Mouse (Mus musculus) hindbrain, embryonic 13.5 days (tissue): ENCODE results near the gene Ipo5. TPM values are rescaled to one million over a fixed set of nuclear protein-coding genes. Genes with fewer than 3 reads are reported as not detected.
A peak's percentile ranks its signal among the peaks of the same experiment; 100 is the strongest.

Experiments
- ATAC-seq: fragments of 200-750 bp; cut with Nextera tagmentation; 2 replicates; pipeline ENCODE4 v1.8.0; 2017; ENCODE audit warnings: moderate TSS enrichment; ENCODE audit not compliant: low FRiP score
- H3K27ac ChIP-seq: fragments of 300-500 bp; sonication (generic); 2 replicates; pipeline ENCODE4 v1.5.1; 2015; ENCODE audit warnings: inconsistent platforms, mild to moderate bottlenecking, moderate library complexity
- H3K27me3 ChIP-seq: fragments of 300-500 bp; sonication (generic); 2 replicates; pipeline ENCODE4 v1.6.1; 2015; ENCODE audit warnings: mild to moderate bottlenecking, inconsistent platforms
- H3K36me3 ChIP-seq: fragments of 300-500 bp; sonication (generic); 2 replicates; pipeline ENCODE4 v1.6.1; 2015; ENCODE audit warnings: mild to moderate bottlenecking, inconsistent platforms
- H3K4me1 ChIP-seq: fragments of 300-500 bp; sonication (generic); replicated peaks from 2 replicates; pipeline ENCODE4 v1.6.1; 2015; ENCODE audit warnings: inconsistent platforms
- H3K4me2 ChIP-seq: fragments of 300-500 bp; sonication (generic); 2 replicates; pipeline ENCODE4 v1.6.1; 2015; ENCODE audit warnings: inconsistent platforms, mild to moderate bottlenecking, moderate library complexity
- H3K4me3 ChIP-seq: fragments of 300-500 bp; sonication (generic); 2 replicates; pipeline ENCODE4 v1.5.1; 2015; ENCODE audit warnings: mild to moderate bottlenecking, inconsistent platforms
- H3K9ac ChIP-seq: fragments of 300-500 bp; sonication (generic); 2 replicates; pipeline ENCODE4 v1.6.1; 2015; ENCODE audit warnings: mild to moderate bottlenecking, inconsistent platforms
- H3K9me3 ChIP-seq: fragments of 300-500 bp; sonication (generic); 2 replicates; pipeline ENCODE4 v1.6.1; 2016; ENCODE audit warnings: inconsistent platforms
- WGBS: fragments of 180-500 bp; shearing (Covaris S2); methylation state at CpG from one replicate; pipeline ENCODE4 v1.1.7; 2015; 5-methylcytosine and 5-hydroxymethylcytosine counted together
- polyA plus RNA-seq: library from polyadenylated mRNA; unstranded; fragments of >200 nt; fragmentation: Nextera tagmentation; extraction: Ambion mirVana; gene quantifications from 2 replicates; pipeline ENCODE4 v1.2.1, GENCODE M21; 2015

Gene Ipo5
- polyA plus RNA-seq, 1 experiment from 2014 or later, result 59.7 TPM

DNA sequence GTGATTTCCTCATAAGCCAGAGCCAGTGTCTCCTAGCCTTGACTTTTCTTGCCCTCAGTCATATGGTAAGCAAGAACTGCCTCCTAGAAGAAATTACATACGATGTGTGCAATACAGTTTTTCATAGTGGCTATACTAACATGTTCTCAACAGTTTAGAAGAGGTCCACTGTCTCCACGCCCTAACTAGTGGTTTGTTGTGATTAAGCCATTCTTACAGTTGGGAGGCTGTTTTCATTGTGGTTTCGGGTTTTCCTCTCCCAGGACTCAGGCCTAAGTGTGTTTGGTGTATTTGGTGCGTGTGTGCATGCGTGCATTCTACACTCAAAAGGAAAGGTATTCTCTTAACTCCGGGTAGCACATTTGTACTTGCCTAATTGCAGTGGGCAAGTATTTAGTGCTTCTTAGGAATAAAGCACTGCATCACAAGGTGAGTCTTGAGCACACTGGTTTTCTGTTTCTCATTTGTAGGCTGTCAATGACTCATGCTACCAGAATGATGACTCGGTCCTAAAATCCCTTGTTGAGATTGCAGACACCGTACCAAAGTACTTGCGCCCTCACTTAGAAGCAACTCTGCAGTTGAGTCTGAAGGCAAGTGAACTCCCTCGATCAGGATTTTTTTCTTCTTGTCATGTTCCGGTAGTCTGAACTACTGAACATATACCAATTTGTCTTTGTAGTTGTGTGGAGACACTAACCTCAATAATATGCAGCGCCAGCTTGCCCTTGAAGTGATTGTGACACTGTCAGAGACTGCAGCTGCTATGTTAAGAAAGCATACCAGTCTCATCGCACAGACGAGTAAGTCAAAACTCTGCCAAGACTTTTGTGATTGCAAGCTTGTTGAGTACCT is 14.9 kb downstream of the Ipo5 start:
- Histone ChIP-seq H3K4me3 (no peak overlapping the region), H3K9me3 (no peaks in the 10 kb centered on the region), H3K4me1 (no peaks in the 10 kb centered on the region), H3K36me3 (peaks cover 86% of the 10 kb centered on the region), H3K27me3 (no peaks in the 10 kb centered on the region), H3K4me2 (no peak overlapping the region), H3K9ac (no peak overlapping the region), H3K27ac (no peak overlapping the region)
- no peak for ATAC-seq
- 92% methylated on average over 14 of the region's 14 CpGs for WGBS

DNA sequence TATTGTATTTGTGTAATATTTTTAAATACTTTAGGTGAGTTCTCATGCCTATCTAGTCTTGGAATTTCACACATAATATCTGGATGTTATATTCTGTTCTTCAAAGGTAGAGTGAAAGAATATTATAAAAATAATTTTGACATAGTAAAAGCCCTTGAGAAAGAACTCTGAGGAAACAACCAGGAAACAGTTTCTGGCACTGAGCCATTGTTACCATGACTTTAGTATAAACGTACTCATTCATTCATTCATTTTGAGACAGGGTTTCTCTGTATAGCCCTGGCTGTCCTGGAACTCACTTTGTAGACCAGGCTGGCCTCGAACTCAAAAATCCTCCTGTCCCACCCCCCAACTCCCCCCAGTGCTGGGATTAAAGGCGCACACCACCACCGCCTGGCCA is 20.2 kb downstream of the Ipo5 start:
- ATAC-seq, result no peak
- 93% methylated on average over 4 of the region's 4 CpGs for WGBS
- Histone ChIP-seq H3K36me3 (peaks cover 75% of the 10 kb centered on the region), H3K4me3 (no peak overlapping the region), H3K4me2 (no peak overlapping the region), H3K27ac (no peak overlapping the region), H3K9ac (no peak overlapping the region), H3K4me1 (no peaks in the 10 kb centered on the region), H3K9me3 (no peaks in the 10 kb centered on the region), H3K27me3 (no peaks in the 10 kb centered on the region)

DNA sequence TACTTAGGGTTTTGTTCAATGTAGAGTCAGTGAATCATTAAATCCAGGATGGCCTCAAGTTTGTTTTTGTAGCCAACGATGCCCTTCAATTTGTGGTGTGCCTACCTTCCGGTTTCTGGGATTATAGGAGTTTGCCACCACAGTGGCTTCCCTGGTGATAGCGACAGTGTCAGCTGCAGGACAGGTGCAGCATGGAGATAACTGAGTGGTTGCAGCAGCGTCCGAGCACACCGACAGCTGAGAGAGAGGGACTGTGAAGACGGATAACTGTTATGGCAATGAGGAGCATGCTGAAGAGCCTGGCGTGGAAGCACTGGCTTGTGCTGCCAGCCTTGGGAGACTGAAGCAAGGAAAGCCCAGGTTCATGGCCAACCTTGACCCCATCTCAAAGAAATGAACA is 22.6 kb downstream of the Ipo5 start:
- peaks cover 78% of the 10 kb centered on the region for H3K36me3 ChIP-seq
- WGBS, result 95% methylated on average over 8 of the region's 8 CpGs

DNA sequence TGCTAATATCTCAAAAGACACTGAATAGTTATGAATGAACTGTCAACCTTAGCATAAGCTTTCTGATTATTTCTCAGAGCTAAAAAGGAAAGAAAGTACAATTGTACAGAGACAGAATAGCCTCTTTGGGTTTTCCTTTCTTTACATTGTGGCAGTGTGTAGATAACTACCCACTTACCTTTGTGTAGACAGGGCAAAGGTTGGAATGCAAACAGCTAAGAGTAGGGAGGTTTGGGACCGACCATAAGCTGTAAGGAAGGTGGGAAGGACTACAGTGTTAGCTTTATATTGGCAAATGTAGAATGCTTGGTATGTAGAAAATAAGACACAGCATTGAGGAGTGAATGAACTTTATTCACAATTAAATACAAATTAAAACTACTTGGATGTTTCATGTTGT is 26.1 kb downstream of the Ipo5 start:
- no peak overlapping the region for H3K4me2 ChIP-seq
- WGBS, result 79% methylated on average over 1 of the region's 1 CpGs
- no peak overlapping the region for H3K4me3 ChIP-seq
- no peaks in the 10 kb centered on the region for H3K27me3 ChIP-seq
- no peaks in the 10 kb centered on the region for H3K9me3 ChIP-seq
- no peak overlapping the region for H3K9ac ChIP-seq
- H3K27ac ChIP-seq, result no peak overlapping the region
- no peak for ATAC-seq
- H3K36me3 ChIP-seq, result peaks cover 91% of the 10 kb centered on the region
- no peaks in the 10 kb centered on the region for H3K4me1 ChIP-seq

More for the DNA sequence above, 22.6 kb downstream of the Ipo5 start:
- Histone ChIP-seq H3K9me3 (no peaks in the 10 kb centered on the region), H3K27me3 (no peaks in the 10 kb centered on the region), H3K4me1 (no peaks in the 10 kb centered on the region), H3K4me3 (no peak overlapping the region), H3K27ac (no peak overlapping the region), H3K9ac (no peak overlapping the region), H3K4me2 (no peak overlapping the region)
- ATAC-seq, result no peak

DNA sequence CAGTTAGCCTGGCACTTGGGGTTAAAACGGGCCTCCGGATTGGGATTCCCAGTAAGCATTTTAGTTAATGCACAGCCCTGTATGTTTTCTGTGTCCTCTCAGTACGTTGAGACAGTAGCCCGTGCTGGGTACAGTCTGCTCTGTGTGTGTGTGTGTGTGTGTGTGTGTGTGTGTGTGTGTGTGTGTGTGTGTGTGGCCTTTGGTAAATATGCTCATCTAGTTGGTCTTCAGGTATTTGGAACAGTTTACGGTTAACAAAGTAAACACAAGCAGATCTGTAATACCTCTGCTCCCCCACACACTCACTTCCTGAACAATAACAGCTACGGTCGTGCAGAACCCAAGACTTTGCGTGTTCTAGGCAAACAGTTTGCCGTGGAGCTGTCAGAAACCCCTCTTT is 31.8 kb downstream of the Ipo5 start:
- WGBS, result 93% methylated on average over 9 of the region's 9 CpGs

DNA sequence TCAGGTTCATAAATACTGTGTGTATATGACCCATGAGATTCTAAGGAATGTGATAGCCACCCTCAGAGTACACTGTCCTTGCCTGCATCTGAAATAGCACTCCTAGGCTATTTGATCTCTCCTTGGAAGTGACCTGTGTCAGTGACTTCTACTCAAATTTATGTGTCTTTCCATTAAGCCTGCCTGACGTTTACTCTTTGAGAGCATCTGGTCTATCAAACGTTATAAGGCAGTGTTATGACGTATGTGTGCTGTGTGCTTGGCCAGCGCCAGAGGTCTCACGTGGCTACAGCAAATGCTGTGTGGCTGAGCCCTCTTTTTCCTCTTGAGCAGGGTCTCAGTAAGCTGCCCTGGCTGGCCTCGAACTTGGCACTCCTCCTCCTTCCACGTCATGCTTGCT is 34.1 kb downstream of the Ipo5 start:
- no peaks in the 10 kb centered on the region for H3K27me3 ChIP-seq
- H3K36me3 ChIP-seq, result peaks cover 86% of the 10 kb centered on the region
- no peak overlapping the region for H3K27ac ChIP-seq
- peaks cover 10% of the 10 kb centered on the region; the same call in 1 of the 2 replicates for H3K4me1 ChIP-seq
- 83% methylated on average over 7 of the region's 7 CpGs for WGBS
- no peak overlapping the region for H3K9ac ChIP-seq
- ATAC-seq, result no peak
- no peaks in the 10 kb centered on the region for H3K9me3 ChIP-seq
- no peak overlapping the region for H3K4me2 ChIP-seq
- no peak overlapping the region for H3K4me3 ChIP-seq

More for the DNA sequence above, 31.8 kb downstream of the Ipo5 start:
- peaks cover 89% of the 10 kb centered on the region for H3K36me3 ChIP-seq
- no peaks in the 10 kb centered on the region for H3K9me3 ChIP-seq
- H3K27ac ChIP-seq, result no peak overlapping the region
- H3K4me1 ChIP-seq, result peaks cover 7% of the 10 kb centered on the region; the same call in 1 of the 2 replicates
- H3K4me2 ChIP-seq, result no peak overlapping the region
- no peaks in the 10 kb centered on the region for H3K27me3 ChIP-seq
- H3K4me3 ChIP-seq, result no peak overlapping the region
- no peak overlapping the region for H3K9ac ChIP-seq
- no peak for ATAC-seq

DNA sequence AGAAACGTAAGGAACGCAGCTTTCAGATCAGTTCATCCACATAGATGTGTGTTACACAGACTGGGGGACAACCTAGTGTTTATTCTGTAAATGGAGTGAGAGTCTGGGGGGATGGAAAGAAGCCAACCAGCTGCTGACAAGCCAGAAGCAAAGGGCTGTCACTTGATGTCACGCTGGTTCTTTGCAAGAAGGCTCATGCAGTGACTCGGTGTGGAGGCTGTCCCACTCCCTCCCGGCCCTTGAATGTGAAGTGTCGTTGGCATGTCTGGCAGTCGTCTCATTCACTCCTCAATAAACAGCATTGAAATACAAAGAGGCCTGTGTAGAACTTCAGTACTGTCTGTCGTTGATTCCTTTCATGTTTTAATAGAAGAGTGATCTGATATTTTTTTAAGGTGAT is 36.1 kb downstream of the Ipo5 start:
- Histone ChIP-seq H3K4me3 (no peak overlapping the region), H3K27me3 (no peaks in the 10 kb centered on the region), H3K4me2 (no peak overlapping the region), H3K36me3 (peaks cover 67% of the 10 kb centered on the region), H3K4me1 (peaks cover 10% of the 10 kb centered on the region; the same call in 1 of the 2 replicates), H3K27ac (peak overlapping the region; percentile 69), H3K9me3 (no peaks in the 10 kb centered on the region), H3K9ac (no peak overlapping the region)
- ATAC-seq, result peak; percentile 65; the same call in 1 of the 2 replicates
- WGBS, result 54% methylated on average over 8 of the region's 8 CpGs

DNA sequence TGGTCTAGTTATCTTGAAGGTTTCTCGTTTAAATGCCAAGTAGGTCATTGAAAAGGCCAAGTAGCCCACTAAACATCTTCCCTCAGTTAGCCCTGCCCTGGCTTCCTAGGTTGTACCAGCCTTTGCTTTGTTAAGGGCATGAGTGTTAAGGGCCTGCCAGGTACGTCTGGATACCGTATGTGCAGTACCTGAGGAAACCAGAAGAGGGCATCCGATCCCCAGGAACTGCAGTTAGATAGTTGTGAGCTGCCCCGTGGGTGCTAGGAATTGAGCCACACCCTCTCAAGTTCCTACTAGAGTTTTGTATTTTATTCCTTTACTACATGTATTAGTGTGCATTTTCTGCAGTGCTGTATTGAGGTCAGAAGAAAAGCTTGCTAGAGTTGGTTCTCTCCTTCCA is 38.0 kb downstream of the Ipo5 start:
- no peaks in the 10 kb centered on the region for H3K9me3 ChIP-seq
- no peak overlapping the region for H3K4me2 ChIP-seq
- no peak overlapping the region for H3K9ac ChIP-seq
- 90% methylated on average over 5 of the region's 5 CpGs for WGBS
- no peak overlapping the region for H3K27ac ChIP-seq
- H3K4me1 ChIP-seq, result peaks cover 10% of the 10 kb centered on the region; the same call in 1 of the 2 replicates
- no peak overlapping the region for H3K4me3 ChIP-seq
- H3K27me3 ChIP-seq, result no peaks in the 10 kb centered on the region
- ATAC-seq, result no peak
- peaks cover 48% of the 10 kb centered on the region for H3K36me3 ChIP-seq

DNA sequence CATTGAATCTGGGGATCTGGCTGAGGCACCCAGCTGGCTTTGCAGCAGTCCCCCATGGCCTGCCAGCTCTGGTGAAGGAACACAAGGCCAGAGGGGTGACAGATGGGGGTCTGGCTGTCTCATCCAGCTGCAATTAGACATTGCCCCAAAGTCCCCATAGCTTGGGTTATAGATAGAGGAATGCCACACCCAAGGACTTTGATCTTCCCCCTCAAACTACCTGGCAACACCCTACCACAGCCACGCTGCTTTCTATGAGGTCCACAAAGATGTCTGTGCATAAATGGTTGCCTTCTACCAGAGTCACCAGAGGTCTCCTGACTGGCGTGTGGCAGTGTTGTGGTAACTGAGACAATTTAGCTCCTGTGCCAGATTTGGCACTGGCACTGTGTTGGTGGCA is 39.0 kb downstream of the Ipo5 start:
- no peak for ATAC-seq

DNA sequence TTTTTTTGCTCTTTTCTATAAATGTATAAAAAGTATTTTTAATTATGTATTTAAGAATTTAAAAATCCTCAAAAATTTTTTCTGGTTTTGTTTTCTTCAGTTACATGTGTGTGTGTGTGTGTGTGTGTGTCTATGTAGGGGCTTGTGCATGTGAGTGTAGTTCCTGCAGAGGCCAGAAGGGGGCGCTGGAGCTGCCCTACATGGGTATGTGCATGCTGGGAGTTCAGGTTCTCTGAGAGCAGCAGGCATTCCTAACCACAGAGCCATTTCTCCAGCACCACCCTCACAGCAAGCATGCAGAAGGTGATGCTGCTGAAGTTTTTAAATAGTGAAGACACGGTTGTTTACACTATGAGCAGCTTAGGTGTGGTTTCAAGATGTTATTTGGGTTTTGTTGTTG is 41.4 kb downstream of the Ipo5 start:
- H3K27me3 ChIP-seq, result no peaks in the 10 kb centered on the region
- no peak overlapping the region for H3K4me3 ChIP-seq
- peaks cover 4% of the 10 kb centered on the region; the same call in 1 of the 2 replicates for H3K4me1 ChIP-seq
- no peak overlapping the region for H3K9ac ChIP-seq
- H3K4me2 ChIP-seq, result no peak overlapping the region
- H3K36me3 ChIP-seq, result peaks cover 21% of the 10 kb centered on the region
- H3K9me3 ChIP-seq, result no peaks in the 10 kb centered on the region
- ATAC-seq, result no peak
- no peak overlapping the region for H3K27ac ChIP-seq
- 47% methylated on average over 2 of the region's 2 CpGs for WGBS

More for the DNA sequence above, 39.0 kb downstream of the Ipo5 start:
- H3K9me3 ChIP-seq, result no peaks in the 10 kb centered on the region
- WGBS, result 82% methylated on average over 2 of the region's 2 CpGs
- H3K9ac ChIP-seq, result no peak overlapping the region
- H3K27ac ChIP-seq, result no peak overlapping the region
- no peak overlapping the region for H3K4me3 ChIP-seq
- H3K27me3 ChIP-seq, result no peaks in the 10 kb centered on the region
- no peak overlapping the region for H3K4me2 ChIP-seq
- peaks cover 10% of the 10 kb centered on the region; the same call in 1 of the 2 replicates for H3K4me1 ChIP-seq
- peaks cover 37% of the 10 kb centered on the region for H3K36me3 ChIP-seq

DNA sequence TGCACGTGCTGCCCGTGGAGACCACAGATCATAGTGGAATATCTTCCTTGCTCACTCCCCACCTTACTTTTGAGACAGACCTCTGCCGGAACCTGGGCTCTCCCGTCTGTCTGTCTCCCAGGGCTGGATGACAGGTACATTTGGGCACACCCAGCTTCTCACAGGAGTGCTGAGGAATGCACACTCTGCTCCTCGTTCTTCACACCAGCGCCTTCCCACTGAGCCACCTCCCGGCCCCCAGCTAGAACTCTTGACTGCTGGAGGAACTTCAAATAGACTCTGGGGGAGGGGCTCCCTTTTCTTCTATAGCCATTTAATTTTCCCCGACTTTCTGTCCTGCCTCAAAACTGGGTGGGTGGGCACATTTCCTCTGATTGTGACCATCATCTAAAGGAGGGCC is 49.5 kb downstream of the Ipo5 start:
- Histone ChIP-seq H3K9ac (no peak overlapping the region), H3K27me3 (no peaks in the 10 kb centered on the region), H3K27ac (no peak overlapping the region), H3K4me2 (no peak overlapping the region), H3K9me3 (no peaks in the 10 kb centered on the region), H3K36me3 (no peaks in the 10 kb centered on the region), H3K4me3 (no peak overlapping the region), H3K4me1 (no peaks in the 10 kb centered on the region; the same call in 1 of the 2 replicates)
- WGBS, result 66% methylated on average over 8 of the region's 8 CpGs
- no peak for ATAC-seq

DNA sequence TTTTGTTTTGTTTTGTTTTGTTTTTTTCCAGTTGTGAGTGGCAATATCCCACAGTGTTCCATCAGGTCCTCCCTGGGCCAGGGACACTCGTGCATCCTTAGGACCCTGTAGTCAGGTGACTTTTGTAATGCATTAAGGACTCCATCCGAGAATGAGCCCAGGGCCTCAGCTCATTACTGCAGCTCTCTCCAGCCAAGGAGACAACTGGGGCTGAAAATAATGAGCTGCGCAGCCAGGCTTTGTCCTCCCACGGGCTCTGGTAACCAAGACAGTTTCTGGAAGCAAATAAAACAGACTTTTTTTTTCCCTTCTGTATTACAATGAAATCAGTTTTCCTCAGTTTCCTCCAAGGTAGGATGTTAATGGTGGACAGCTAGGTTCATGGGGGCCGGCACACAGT is 50.0 kb downstream of the Ipo5 start:
- WGBS, result 41% methylated on average over 5 of the region's 5 CpGs
- peak overlapping the region; percentile 62 for H3K27ac ChIP-seq

DNA sequence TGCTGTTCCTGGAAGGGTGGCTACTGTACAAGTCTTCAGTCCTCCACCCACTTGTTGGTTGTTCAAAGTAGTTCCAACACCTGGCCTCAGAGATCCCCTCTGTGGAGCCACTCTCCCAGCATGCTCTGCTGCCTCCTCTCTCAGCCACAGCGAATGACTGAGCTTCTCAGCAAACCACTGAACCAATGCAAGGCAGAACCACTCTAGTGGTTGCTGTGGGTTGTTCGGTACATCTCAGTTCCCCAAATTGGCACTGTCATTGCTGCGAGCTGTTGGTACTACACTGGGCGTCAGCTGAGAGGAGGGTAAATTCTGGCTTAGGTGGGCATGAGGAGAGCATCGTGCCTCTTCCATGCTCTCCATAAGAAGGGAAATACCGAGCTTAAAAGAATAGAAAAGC is 56.0 kb downstream of the Ipo5 start:
- H3K9ac ChIP-seq, result no peak overlapping the region
- H3K36me3 ChIP-seq, result no peaks in the 10 kb centered on the region
- H3K4me2 ChIP-seq, result no peak overlapping the region
- no peaks in the 10 kb centered on the region for H3K9me3 ChIP-seq
- 92% methylated on average over 6 of the region's 6 CpGs for WGBS
- no peak for ATAC-seq
- no peak overlapping the region for H3K4me3 ChIP-seq
- H3K4me1 ChIP-seq, result no peaks in the 10 kb centered on the region
- H3K27ac ChIP-seq, result no peak overlapping the region
- no peaks in the 10 kb centered on the region for H3K27me3 ChIP-seq

More for the DNA sequence above, 50.0 kb downstream of the Ipo5 start:
- no peaks in the 10 kb centered on the region; the same call in 1 of the 2 replicates for H3K4me1 ChIP-seq
- H3K36me3 ChIP-seq, result no peaks in the 10 kb centered on the region
- H3K27me3 ChIP-seq, result no peaks in the 10 kb centered on the region
- no peak overlapping the region for H3K4me2 ChIP-seq
- H3K4me3 ChIP-seq, result no peak overlapping the region
- H3K9ac ChIP-seq, result no peak overlapping the region
- H3K9me3 ChIP-seq, result no peaks in the 10 kb centered on the region
- no peak for ATAC-seq
